Mouse (Mus musculus) retina, postnatal 7 days (tissue): ENCODE measurements around the gene Ptafr.
"Not testable (repeated sequence)": the region's sequence is repeated elsewhere in the genome, so short reads cannot be mapped to it uniquely, and the experiment has no call there.

Source experiments
- DNase-seq: peaks from one replicate; pipeline ENCODE4 v3.0.0-alpha.2; 2012; ENCODE audit warnings: low read depth, low spot score

Ptafr gene

DNA sequence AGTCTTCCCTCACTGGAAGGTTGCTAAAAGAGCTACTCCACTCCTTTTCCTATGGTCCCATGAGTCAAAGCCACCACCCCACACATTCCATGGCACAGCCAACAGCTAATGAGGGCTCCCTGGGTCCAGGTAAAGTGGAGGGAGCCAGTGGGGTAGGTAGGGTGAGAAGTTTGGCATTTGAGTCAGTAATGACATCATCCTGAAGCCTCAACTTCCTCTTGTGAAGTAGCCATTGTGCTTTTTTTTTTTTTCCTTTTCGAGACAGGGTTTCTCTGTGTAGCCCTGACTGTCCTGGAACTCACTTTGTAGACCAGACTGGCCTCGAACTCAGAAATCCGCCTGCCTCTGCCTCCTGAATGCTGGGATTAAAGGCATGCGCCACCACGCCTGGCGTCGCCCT, 8.3 kb upstream of the Ptafr start:
- not testable (repeated sequence) for DNase-seq

GRCm38 (mm10) chr4:132563261-132563660, 606 bp upstream of the Ptafr start:
- no peak for DNase-seq

GRCm38 (mm10) chr4:132565089-132565747, 1.4 kb downstream of the Ptafr start:
- peak; percentile 14 for DNase-seq

DNA sequence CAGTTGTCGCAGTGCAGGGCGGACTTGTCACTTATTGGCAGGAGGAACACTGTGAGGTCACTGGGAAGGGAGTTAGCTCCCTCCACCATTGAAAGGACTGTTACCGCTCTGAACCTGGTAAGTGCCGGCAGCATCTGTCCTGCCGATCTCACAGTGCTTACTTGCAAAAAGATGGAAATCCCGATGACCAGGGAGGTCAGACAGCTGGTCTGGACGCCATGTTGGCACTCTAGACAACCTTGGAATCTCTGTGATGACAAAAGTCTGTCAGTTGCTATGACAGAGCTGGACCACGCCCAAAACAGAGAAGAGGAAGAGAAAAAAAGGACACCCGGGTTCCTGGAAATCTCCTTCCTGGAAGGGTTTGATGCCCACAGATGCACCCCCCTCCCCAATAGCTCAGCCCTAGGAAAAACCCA, 3.5 kb downstream of the Ptafr start:
- DNase-seq = no peak

DNA sequence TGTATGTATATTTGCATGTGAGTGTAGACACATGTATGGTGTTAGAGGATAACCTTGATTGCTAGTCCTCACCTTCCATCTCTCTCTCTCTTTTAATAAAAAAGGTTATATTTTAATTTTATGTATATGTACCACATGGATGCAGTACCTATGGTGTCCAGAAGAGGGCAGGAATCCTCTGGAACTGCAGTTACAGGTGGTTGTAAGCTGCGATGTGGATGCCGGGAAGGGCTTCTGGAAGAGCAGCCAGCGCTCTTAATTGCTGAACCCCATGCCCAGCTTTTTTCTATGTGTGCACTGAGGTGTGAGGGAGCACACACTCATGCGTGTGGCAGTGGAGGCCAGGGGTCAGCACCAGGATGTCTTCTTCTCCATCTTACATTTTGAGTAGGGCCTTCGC, 5.2 kb downstream of the Ptafr start:
- no peak for DNase-seq

DNA sequence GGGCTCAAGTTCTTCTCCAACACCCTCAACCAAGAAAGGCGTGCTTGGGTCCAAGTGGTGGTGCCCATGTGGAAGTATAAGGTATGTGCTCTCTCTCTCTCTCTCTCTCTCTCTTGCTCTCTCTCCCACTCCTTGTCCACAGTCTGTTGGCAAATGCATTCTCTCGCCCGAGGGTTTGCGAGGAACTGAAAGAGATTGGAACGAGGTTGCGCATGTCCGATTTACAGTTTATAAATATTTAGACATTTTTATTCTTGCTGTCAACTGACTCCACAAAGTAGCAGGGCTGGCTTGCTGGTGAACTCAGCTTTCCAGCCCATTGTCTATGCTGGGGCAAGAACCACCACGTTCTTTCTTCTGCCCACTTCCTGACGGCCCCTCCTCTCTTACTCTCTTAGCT, 7.3 kb downstream of the Ptafr start:
- no peak for DNase-seq

DNA sequence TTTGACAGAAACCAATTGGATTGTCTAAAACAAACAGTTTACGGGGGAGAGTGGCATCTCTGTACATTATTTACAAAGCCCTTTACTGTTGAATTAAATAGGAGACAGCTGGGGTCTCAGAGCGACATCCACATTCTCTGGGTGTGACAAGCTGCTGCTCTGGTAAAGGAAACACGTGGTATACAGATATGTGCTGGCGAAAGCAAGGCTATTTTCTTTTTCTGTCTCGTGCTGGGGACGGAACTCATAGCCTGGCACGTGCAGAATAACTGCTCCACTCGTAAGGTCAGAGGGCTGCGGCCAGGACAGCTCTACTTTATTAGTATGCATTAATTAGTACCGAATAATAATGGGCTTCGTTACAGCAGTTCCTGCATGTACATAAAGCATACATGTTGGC, 9.5 kb downstream of the Ptafr start:
- DNase-seq = no peak

DNA sequence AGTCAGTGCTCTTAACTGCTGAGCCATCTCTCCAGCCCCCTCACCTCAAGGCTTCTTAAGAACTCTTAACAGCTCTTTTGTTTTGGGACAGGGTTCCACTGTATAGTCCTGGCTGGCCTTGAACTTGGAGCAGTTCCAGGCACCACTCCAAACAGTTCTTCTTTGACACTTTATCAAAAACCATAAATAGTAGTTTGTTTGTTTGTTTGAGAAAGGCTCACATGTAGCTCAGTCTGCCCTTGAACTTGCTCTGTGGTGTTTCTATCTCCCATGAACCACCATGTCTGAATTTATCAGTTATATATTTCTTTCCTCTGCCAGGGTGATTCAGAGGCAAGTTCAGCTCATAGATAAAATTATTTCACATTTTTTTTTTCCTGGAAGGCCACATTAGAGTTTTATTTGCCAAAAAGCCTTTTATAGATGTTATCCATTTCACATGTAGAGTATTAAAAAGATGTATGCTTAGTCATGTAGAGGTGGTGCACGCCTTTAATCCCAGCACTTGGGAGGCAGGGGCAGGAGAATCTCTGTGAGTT, 11.0 kb downstream of the Ptafr start:
- no peak for DNase-seq

DNA sequence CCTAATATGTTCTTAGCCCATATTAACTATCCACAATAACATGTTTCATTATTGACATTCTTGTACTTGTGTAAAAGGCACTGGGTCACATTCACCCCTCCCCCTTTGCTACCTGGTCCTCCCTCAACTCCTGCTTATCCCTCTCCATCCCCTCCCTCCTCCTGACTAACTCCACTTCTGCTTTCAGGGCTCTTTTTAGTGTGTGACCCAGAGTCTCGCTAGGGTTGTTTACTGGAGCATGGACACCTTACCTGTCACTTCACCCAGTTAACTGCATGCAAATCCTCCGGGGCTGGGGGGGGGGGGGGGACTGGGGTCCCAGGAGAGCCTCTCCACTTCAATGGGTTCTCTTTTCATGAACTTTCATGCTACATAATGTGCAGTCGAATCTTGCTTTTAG, 19.9 kb downstream of the Ptafr start:
- DNase-seq = no peak

- no peak for DNase-seq
Measured at GRCm38 (mm10) chr4:132584975-132585374, 21.1 kb downstream of the Ptafr start.

DNA sequence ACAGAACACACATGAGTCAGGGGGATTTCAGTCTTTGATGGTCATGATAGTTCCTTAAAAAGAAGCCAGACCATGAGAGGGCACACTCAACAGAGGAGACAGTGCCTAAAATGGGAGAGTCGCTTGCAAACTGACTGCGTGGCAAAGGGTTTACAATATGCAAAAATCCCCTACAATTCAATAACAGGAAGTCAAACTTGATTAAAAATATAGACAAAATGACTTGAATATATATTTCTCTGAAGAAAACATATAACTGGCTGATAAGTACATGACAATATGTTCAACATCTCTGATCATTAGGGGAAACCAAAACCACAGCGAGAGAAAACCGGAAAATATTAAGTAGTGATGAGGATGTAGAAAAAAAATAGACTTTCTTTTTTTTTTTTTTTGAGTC, 22.4 kb downstream of the Ptafr start:
- no peak for DNase-seq

DNA sequence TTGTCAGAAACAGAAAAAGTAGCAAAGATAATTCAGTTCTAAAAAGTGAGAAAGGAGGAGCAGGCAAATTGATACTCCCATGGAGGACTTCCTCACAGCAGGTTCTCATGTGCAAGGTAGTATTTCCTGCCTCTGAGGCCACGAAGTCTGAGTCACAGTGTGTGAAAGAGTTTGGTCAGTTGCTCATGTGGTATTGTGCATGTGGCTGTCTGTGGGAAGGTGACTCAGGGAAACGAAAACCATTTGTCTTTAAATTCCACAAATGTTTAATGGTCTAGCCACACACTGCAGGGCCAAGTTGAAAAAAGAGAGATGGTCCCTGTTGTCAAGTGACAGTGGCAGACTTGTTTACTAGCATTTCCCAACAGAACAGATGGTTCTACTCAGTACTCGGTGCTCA, 24.6 kb downstream of the Ptafr start:
- DNase-seq = no peak

DNA sequence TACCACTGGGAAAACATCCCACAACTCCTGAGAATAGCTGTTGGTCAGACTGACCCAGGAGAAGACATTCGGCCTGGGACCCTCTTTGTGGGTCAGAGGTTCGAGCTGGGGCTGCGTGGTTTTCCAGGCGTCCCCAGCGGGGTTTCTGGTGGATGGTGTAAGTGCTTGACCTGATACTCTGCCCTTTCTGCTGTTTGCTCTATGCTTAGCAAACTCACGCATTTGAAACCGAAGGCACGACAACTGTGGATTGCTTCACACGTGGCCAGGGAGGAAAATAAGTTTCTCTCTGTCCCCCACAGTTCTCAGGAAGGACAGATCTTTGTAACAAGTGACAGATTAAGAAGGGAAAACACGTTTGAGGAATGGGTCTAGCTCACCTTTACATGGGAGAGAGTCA, 26.8 kb downstream of the Ptafr start:
- no peak for DNase-seq

DNA sequence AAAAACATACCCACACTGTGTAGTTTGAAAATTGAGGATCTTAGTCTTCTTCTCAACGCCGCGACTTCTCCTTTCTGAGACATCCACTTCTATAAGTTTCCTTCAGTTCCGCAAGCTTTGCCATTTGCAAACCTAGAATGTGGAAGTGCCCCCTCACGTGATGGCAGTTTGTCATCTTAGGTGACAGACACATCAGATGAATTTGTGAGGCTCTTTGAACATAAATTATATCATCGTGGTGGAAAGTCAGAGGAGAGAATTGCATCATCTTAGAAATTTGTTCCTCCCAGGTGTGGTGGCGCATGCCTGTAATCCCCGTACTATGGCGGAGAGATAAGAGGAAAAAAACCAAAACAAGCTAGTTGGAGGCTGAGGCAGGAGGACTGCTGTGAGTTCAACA, 29.1 kb downstream of the Ptafr start:
- DNase-seq = no peak

GRCm38 (mm10) chr4:132594191-132594590, 30.3 kb downstream of the Ptafr start:
- no peak for DNase-seq

GRCm38 (mm10) chr4:132598861-132599260, 35.0 kb downstream of the Ptafr start:
- DNase-seq = no peak

GRCm38 (mm10) chr4:132599764-132600163, 35.9 kb downstream of the Ptafr start:
- no peak for DNase-seq

DNA sequence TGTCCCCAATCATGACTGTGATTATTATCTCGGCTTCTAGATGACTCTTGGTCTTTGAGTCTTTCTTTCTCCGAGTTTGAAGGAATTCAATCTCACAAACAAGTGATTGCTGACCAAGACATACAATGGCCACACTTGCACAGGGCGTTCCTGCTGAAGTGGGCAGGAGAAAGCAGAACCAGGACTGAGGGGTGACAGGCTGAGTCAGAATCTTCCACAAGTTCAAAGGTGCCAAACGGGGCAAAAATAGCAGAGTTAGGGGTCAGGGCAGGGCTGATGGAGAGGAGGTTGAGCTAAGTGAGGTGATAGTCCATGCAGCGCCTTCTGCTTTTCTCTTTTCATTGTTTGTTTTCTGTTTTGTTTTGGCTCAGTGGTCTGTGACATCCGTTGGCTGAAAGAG, 36.6 kb downstream of the Ptafr start:
- no peak for DNase-seq

DNA sequence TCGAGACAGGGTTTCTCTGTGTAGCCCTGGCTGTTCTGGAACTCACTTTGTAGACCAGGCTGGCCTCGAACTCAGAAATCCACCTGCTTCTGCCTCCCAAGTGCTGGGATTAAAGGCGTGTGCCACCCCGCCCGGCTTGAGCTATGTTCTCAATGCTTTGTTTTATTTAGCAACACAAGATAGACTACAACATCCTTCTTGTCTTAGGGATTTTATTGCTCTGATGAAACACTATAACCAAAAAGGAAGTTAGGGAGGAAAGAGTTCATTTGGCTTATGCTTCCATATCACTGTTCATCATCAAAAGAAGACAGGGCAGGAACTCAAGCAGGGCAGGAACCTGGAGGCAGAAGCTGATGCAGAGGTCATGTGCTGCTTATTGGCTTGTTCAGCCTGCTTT, 37.4 kb downstream of the Ptafr start:
- not testable (repeated sequence) for DNase-seq

- no peak for DNase-seq
Measured at GRCm38 (mm10) chr4:132603468-132603867, 39.6 kb downstream of the Ptafr start.

- no peak for DNase-seq
Measured at GRCm38 (mm10) chr4:132605816-132606215, 41.9 kb downstream of the Ptafr start.

- DNase-seq = no peak
Measured at GRCm38 (mm10) chr4:132608147-132608546, 44.3 kb downstream of the Ptafr start.

DNA sequence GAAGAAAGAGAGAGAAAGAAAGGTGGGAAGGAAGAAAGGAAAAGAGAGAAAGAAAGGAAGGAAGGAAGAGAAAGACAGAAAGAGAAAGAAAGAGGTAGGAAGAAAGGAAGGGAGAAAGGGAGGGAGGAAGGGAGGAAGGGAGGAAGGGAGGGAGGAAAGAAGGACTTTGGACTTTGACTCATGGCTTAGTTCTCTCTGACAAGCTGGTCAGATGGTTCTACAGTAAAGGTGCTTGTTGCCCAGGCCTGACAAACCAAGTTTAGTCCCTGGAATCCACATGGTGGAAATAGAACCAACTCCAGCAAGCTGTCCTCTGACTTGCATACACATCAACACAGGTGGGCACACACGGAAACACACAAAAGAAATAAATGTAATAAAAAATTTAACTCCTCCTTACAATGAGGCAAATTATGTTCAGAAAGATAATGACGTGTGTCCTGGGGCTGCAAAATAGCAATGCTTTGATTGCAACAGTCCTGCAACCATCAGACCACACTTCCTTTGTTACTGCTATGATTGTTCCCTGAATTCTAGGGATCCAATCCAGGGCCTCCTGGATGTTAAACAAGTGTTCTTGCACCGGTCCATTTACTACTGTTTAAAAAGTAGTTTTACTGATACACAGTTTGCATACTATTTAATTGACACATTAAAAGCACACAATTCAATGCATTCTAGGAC, 46.6 kb downstream of the Ptafr start:
- DNase-seq = no peak
